Mouse (Mus musculus) neural tube, embryonic 14.5 days (tissue): Measurements from ENCODE around the gene Apba1. TPM values are rescaled to one million over a fixed set of nuclear protein-coding genes. Genes with fewer than 3 reads are reported as not detected.

Experiments used
- ATAC-seq: fragments of 200-750 bp; cut with Nextera tagmentation; 2 replicates; pipeline ENCODE4 v1.8.0; 2017; ENCODE audit warnings: low read depth, mild to moderate bottlenecking, moderate TSS enrichment, moderate library complexity
- H3K27ac ChIP-seq: fragments of 300-500 bp; sonication (generic); 2 replicates; pipeline ENCODE4 v1.5.1; 2014; ENCODE audit warnings: low read depth, mild to moderate bottlenecking, control low read depth, low read length, moderate library complexity, mixed read lengths
- H3K27me3 ChIP-seq: fragments of 300-500 bp; sonication (generic); 2 replicates; pipeline ENCODE4 v1.6.1; 2014; ENCODE audit warnings: low read length; ENCODE audit not compliant: control insufficient read depth, insufficient read depth
- H3K36me3 ChIP-seq: fragments of 300-500 bp; sonication (generic); 2 replicates; pipeline ENCODE4 v1.6.1; 2014; ENCODE audit warnings: low read length, mixed read lengths; ENCODE audit not compliant: control insufficient read depth, insufficient read depth
- H3K4me1 ChIP-seq: fragments of 300-500 bp; sonication (generic); 2 replicates; pipeline ENCODE4 v1.6.1; 2014; ENCODE audit warnings: low read length; ENCODE audit not compliant: control insufficient read depth, insufficient read depth
- H3K4me2 ChIP-seq: fragments of 300-500 bp; sonication (generic); 2 replicates; pipeline ENCODE4 v1.6.1; 2014; ENCODE audit warnings: mild to moderate bottlenecking, low read depth, low read length, control low read depth
- H3K4me3 ChIP-seq: fragments of 300-500 bp; sonication (generic); 2 replicates; pipeline ENCODE4 v1.5.1; 2014; ENCODE audit warnings: low read depth, low read length, control low read depth, mixed read lengths
- H3K9ac ChIP-seq: fragments of 300-500 bp; sonication (generic); replicated peaks from 2 replicates; pipeline ENCODE4 v1.6.1; 2014; ENCODE audit warnings: low read depth, mild to moderate bottlenecking, control low read depth, low read length, mixed read lengths
- H3K9me3 ChIP-seq: fragments of 300-500 bp; sonication (generic); 2 replicates; pipeline ENCODE4 v1.6.1; 2016; ENCODE audit warnings: low read length; ENCODE audit not compliant: control insufficient read depth
- WGBS: fragments of 180-500 bp; shearing (Covaris S2); extraction: QIAGEN DNeasy Blood & Tissue Kit; methylation state at CpG from one replicate; pipeline ENCODE4 v1.1.7; 2014; 5-methylcytosine and 5-hydroxymethylcytosine counted together
- polyA plus RNA-seq: library from polyadenylated mRNA; unstranded; fragments of >200 nt; fragmentation: Nextera tagmentation; extraction: Ambion mirVana; gene quantifications from 2 replicates; pipeline ENCODE4 v1.2.1, GENCODE M21; 2014

Apba1 gene
- polyA plus RNA-seq, 1 experiment from 2014 or later = 15.8 TPM

DNA sequence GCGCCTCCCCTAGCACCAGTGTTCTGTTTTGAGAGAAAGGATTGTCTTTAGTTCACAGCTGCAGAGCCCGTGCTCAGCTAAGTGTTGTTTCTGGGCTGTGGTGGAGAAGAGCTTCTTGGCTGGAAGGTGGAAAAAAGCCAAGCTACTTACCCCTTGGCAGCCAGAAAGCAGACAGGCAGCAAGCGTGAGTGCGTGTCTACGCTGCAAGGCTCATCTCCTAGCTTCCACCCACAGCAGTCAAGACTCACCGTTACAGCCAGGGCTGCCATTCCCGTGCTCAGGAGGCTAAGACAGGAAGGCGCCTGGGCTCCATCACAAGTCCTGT lies 161.5 kb downstream of the Apba1 start:
- no peak overlapping the region for H3K4me3 ChIP-seq
- ATAC-seq = no peak; the same call in 1 of the 2 replicates
- H3K36me3 ChIP-seq = no peaks in the 10 kb centered on the region; the same call in 1 of the 2 replicates
- H3K27ac ChIP-seq = peak overlapping the region; percentile 66
- no peaks in the 10 kb centered on the region for H3K9me3 ChIP-seq
- no peaks in the 10 kb centered on the region for H3K27me3 ChIP-seq
- H3K9ac ChIP-seq = no peak overlapping the region
- H3K4me2 ChIP-seq = no peak overlapping the region
- WGBS = 37% methylated on average over 8 of the region's 8 CpGs
- H3K4me1 ChIP-seq = no peaks in the 10 kb centered on the region

DNA sequence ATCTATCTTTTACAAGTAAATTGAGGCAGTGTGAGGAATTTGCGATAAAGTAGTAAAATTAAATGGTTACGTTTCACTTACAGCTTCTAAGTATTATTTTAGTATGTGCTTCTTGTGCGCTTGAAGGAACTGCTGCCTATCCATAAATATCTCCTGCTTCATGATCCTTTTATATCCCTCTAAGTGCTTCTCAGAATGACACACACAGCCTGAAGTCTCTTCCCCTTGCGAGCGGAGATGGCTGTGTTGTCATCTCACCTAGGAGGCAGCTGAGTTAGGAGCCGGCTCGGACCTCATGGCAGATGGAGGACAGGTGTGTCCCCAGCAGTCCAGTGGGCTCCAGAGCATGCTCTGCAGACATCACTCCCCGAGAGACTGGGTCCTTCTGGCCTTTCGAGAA lies 163.9 kb downstream of the Apba1 start:
- ATAC-seq = no peak
- H3K27me3 ChIP-seq = no peaks in the 10 kb centered on the region

DNA sequence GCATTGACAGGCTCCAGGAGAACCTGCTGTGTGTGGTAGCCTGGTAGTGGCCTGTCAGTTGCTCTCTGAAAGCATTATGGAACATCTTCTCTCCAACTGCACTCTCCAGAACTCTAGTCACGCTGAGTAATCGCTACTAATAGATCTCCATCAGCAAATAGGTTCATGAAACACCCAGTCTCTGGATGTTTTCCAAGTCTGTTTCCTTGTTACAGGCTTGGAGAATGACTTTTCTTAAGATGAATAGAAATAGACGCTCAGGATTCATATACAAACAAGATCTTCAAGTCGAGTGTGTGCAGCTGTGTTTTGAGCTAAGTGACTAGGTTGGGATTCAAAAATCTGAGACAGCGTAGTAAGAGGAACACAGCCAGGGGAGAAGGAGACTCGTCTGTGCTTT lies 165.4 kb downstream of the Apba1 start:
- Histone ChIP-seq H3K4me2 (no peak overlapping the region), H3K36me3 (no peaks in the 10 kb centered on the region; the same call in 1 of the 2 replicates), H3K9ac (no peak overlapping the region), H3K27me3 (no peaks in the 10 kb centered on the region), H3K27ac (no peak overlapping the region), H3K4me3 (no peak overlapping the region), H3K4me1 (no peaks in the 10 kb centered on the region), H3K9me3 (no peaks in the 10 kb centered on the region)
- WGBS = 83% methylated on average over 6 of the region's 6 CpGs
- ATAC-seq = no peak

More for the DNA sequence above, 163.9 kb downstream of the Apba1 start:
- H3K4me1 ChIP-seq = no peaks in the 10 kb centered on the region
- 88% methylated on average over 9 of the region's 9 CpGs for WGBS
- H3K4me3 ChIP-seq = no peak overlapping the region
- H3K4me2 ChIP-seq = no peak overlapping the region
- no peak overlapping the region for H3K27ac ChIP-seq
- no peaks in the 10 kb centered on the region for H3K9me3 ChIP-seq
- H3K9ac ChIP-seq = no peak overlapping the region
- H3K36me3 ChIP-seq = no peaks in the 10 kb centered on the region; the same call in 1 of the 2 replicates

DNA sequence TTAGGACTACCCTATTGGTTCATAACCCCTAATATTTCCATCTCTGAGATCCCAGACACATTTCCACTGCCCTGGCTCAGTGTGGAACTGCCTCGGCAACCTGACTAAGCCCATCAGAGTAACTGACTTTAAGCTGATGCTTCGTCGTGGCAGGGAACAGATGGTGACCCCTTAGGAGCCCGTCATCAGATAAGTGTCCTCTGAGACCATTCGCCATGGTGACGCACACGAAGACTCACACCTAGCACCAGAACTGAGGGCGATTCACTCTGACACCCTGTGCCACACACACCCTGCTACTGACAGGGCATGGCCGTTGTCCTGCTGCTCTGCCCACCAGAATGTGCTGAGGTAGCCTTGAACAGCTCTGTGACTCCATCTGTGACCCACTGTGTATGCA lies 166.1 kb downstream of the Apba1 start:
- H3K4me1 ChIP-seq = no peaks in the 10 kb centered on the region
- no peak overlapping the region for H3K4me2 ChIP-seq
- no peak overlapping the region for H3K9ac ChIP-seq
- no peak for ATAC-seq
- H3K27me3 ChIP-seq = no peaks in the 10 kb centered on the region
- 75% methylated on average over 9 of the region's 9 CpGs for WGBS
- no peak overlapping the region for H3K4me3 ChIP-seq
- H3K36me3 ChIP-seq = no peaks in the 10 kb centered on the region
- no peaks in the 10 kb centered on the region for H3K9me3 ChIP-seq
- H3K27ac ChIP-seq = no peak overlapping the region

DNA sequence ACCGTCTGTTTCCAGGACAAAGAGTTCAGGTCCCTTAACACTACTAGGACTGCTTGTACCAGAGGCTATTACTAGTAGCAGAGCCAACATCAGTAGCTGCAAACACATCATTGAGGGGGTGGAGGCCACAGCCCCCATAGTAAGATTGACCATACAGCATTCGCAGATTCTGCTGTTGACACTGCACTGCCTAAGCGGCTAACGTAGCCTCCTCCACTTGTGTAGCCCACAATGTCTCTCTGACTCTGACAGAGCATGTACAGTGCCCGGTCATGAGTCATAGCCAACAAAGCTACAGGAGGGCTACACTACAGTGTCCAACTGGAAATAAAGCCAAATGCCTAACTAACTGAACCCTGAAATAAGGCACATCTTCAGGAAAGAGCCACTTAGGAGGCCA lies 166.9 kb downstream of the Apba1 start:
- H3K4me3 ChIP-seq = no peak overlapping the region
- H3K4me1 ChIP-seq = no peaks in the 10 kb centered on the region
- H3K9me3 ChIP-seq = no peaks in the 10 kb centered on the region
- H3K27me3 ChIP-seq = no peaks in the 10 kb centered on the region
- WGBS = 94% methylated on average over 5 of the region's 5 CpGs
- ATAC-seq = no peak
- no peak overlapping the region for H3K9ac ChIP-seq
- H3K4me2 ChIP-seq = no peak overlapping the region
- no peaks in the 10 kb centered on the region for H3K36me3 ChIP-seq
- no peak overlapping the region for H3K27ac ChIP-seq

DNA sequence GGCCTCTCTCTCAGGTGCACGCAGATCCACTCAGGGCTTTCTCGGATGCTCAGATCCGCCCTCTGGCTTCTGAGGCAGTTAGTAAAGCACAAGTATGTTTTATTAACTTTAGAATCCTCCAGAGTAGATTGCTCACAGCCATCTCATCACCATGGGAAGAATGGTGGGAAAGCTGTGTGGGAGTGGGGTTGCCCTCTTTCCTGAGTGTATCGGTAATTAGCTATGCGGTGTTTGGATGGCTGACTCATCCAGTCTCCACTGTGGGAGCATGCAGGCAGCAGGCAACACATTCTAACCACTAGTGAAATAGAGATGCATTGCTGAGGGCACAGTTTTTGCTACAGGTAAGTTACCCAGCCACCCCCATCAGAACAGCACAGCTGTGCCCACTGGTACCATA lies 172.1 kb downstream of the Apba1 start:
- Histone ChIP-seq H3K27me3 (no peaks in the 10 kb centered on the region), H3K4me3 (no peak overlapping the region), H3K36me3 (peaks cover 8% of the 10 kb centered on the region; the same call in 1 of the 2 replicates), H3K9ac (no peak overlapping the region), H3K4me2 (no peak overlapping the region), H3K4me1 (no peaks in the 10 kb centered on the region), H3K9me3 (no peaks in the 10 kb centered on the region), H3K27ac (no peak overlapping the region)
- WGBS = 91% methylated on average over 5 of the region's 5 CpGs
- ATAC-seq = no peak

DNA sequence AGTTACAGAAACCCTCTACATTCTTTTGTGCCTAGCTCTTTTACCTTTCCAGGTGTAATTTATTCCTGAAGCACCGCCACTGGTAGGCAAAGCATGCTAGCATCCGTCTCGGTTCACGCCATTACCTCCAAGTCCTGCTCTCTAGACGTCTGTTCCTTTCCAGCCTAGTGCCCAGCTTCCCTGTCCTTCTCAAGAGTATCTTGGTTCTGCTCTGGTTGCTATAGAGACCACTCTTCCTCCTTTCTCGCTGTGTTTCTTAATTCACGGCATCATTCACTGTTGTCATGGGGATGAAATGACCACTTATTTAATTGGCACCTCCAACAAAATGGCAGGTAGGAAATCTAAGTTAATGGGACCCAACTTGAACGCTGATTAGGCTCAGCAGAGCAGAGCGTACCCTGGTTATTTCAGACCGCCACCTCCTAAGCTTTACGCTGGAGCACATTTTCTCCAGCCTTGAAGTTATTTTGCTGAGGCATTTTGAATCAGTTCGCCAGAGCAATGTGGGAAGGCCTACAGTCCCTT lies 182.8 kb downstream of the Apba1 start:
- H3K4me2 ChIP-seq = no peak overlapping the region
- no peaks in the 10 kb centered on the region for H3K4me1 ChIP-seq
- no peaks in the 10 kb centered on the region for H3K27me3 ChIP-seq
- no peak overlapping the region for H3K4me3 ChIP-seq
- ATAC-seq = 0 out of 2 replicates have a peak, but pooled peaks have one; percentile 54
- no peak overlapping the region for H3K27ac ChIP-seq
- H3K9ac ChIP-seq = no peak overlapping the region
- no peaks in the 10 kb centered on the region for H3K9me3 ChIP-seq
- H3K36me3 ChIP-seq = peaks cover 39% of the 10 kb centered on the region
- WGBS = 54% methylated on average over 12 of the region's 12 CpGs

DNA sequence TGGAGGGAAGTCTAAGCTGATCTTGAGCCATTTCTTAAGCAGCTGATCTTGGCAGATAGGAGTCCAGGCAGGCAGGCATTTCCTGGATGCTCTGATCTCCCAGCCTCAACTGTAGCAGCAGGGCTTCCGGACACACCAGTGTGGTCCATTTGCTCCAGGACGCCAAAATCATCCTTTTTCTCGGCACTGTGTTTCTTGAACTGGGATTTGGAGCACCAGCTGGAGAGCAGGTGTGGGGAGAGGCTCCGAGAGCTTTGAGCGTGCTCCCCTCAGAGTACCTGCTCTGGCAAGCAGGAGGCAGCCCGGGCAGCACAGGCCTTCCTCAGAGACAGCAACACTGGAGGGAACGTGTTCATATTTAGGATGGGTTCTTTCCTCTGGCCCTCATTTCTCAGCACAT lies 184.2 kb downstream of the Apba1 start:
- no peaks in the 10 kb centered on the region for H3K27me3 ChIP-seq
- no peak overlapping the region for H3K9ac ChIP-seq
- H3K4me1 ChIP-seq = no peaks in the 10 kb centered on the region
- H3K27ac ChIP-seq = no peak overlapping the region
- no peak overlapping the region for H3K4me3 ChIP-seq
- ATAC-seq = no peak
- H3K4me2 ChIP-seq = no peak overlapping the region
- H3K9me3 ChIP-seq = no peaks in the 10 kb centered on the region
- WGBS = 93% methylated on average over 7 of the region's 7 CpGs
- H3K36me3 ChIP-seq = peaks cover 33% of the 10 kb centered on the region

DNA sequence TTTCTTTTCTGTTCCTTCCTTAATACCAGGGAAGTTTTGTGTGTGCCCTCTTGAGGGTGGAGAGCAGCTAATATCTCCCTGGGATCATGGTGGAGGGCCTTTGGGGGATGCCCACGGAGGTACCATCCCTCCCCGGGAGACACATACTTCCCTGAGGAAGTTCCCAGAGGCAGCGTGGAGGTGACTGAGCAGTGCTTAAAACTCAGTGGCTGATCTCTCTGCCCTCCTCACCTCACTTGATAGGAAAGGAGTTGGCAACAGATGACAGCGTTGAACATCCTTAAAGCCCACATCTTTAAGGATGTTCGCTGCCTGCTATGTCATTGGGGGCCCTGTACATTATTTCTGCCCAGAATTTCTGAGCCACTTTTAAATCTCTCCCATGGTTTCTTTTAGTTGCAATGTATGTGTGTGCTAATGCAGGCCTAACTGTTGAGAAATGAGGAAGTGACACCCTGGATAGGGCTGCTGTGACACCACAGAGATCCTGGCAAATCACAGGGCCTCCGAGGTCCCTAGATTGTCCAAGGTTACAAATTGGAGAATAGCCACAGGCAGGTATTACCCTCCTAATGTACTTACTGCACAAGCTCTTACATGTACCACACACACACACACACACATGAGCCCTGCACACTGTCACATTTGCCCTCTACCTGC lies 187.5 kb downstream of the Apba1 start:
- Histone ChIP-seq H3K27me3 (no peaks in the 10 kb centered on the region), H3K9me3 (no peaks in the 10 kb centered on the region), H3K4me1 (no peaks in the 10 kb centered on the region), H3K36me3 (peaks cover 22% of the 10 kb centered on the region), H3K4me3 (no peak overlapping the region), H3K27ac (no peak overlapping the region), H3K4me2 (no peak overlapping the region), H3K9ac (no peak overlapping the region)
- WGBS = 89% methylated on average over 6 of the region's 6 CpGs
- no peak for ATAC-seq
